Mouse (Mus musculus) lung, adult 2 months (tissue): ENCODE measurements around the gene Plin3. TPM values are rescaled to one million over a fixed set of nuclear protein-coding genes. Genes with fewer than 3 reads are reported as not detected.

ENCODE experiments used
- DNase-seq: peaks from one replicate; pipeline ENCODE4 v3.0.0; 2022
- H3K4me1 ChIP-seq: fragments of 200-500 bp; 2 replicates; pipeline ENCODE4 v1.6.1; 2011; ENCODE audit warnings: low read length; ENCODE audit not compliant: control insufficient read depth, insufficient read depth
- H3K4me3 ChIP-seq: fragments of 200-500 bp; replicated peaks from 2 replicates; pipeline ENCODE3; 2011; ENCODE audit warnings: low read depth, mild to moderate bottlenecking, control low read depth, low read length; ENCODE audit errors: extremely low read depth
- CTCF ChIP-seq: fragments of 200-500 bp; IDR thresholded peaks from 2 replicates; pipeline ENCODE4 v1.5.1; 2011; ENCODE audit warnings: mild to moderate bottlenecking, low read length, control low read depth; ENCODE audit not compliant: insufficient read depth
- POLR2A ChIP-seq: fragments of 200-500 bp; IDR thresholded peaks from 2 replicates; pipeline ENCODE4 v1.6.1; 2011; ENCODE audit warnings: low read depth, mild to moderate bottlenecking, control low read depth, low read length, borderline replicate concordance; ENCODE audit errors: extremely low read depth
- WGBS: fragments of 180-500 bp; shearing (Covaris S2); methylation state at CpG from one replicate; pipeline ENCODE4 v1.1.7; 2018; 5-methylcytosine and 5-hydroxymethylcytosine counted together
- polyA plus RNA-seq: library from polyadenylated mRNA; depleted of rRNA; stranded (reverse); fragments of >200 nt; gene quantifications from 2 replicates; pipeline ENCODE4 v1.2.3, GENCODE M21; 2012; rRNA removed

Plin3 gene
- polyA plus RNA-seq, 1 experiment: 39.6 TPM

DNA sequence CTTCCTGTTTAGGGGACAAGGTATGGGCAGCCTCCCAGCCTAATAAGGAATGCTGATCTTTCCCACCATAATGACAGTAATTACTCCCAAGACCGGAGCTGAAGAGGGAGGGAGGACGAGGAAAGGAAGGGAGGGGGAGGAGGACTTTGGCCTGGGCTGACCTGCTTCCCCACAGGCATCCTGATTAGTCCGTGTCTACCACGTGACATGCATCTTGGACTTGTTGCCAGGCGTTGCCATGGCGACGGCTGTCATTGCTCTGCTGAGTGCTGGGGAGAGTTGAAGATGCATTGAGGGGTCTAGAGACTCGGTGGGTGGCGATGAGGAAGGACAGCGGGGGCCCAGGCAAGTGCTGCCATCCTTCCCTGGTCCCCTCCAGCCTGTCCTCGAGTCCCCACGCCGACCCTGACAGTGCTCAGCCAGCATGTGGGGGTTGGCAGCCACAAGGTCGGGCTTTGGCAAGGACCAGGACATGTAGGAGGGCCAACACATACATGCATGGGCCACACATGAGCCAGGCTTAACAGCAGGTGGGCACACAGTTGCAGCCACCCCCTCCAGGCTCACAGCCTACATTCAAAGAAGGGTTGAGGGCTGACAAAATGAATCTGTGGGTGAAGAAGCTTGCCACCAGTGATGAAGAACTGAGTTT, 58.7 kb downstream of the Plin3 start:
- TF ChIP-seq POLR2A: no peak
- no peak for TF ChIP-seq CTCF
- no peak for DNase-seq
- 7% methylated on average over 14 of the region's 14 CpGs for WGBS
- Histone ChIP-seq H3K4me3 (no peak overlapping the region), H3K4me1 (no peaks in the 10 kb centered on the region)

DNA sequence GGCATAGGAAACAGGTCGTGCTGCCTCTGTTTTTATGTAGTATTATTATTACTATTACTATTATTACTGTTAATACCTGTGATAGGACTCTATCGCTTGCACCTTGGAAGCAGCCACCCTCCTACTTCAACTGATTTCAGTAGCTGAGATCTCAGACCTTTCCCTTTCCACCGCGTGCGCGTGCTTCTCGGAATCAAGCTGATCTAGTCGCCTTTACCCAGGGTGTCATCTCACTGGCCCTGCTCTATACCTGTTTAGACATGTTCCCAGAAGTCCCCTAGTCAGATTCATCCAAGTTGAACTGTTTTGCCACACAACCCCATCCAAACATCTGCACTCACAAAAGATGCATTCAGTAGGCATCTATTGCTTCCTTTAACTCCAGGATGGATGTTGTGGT, 59.3 kb downstream of the Plin3 start:
- WGBS: 48% methylated on average over 8 of the region's 8 CpGs
- H3K4me3 ChIP-seq: no peak overlapping the region
- DNase-seq: no peak
- TF ChIP-seq POLR2A: no peak
- no peak for TF ChIP-seq CTCF
- no peaks in the 10 kb centered on the region for H3K4me1 ChIP-seq

DNA sequence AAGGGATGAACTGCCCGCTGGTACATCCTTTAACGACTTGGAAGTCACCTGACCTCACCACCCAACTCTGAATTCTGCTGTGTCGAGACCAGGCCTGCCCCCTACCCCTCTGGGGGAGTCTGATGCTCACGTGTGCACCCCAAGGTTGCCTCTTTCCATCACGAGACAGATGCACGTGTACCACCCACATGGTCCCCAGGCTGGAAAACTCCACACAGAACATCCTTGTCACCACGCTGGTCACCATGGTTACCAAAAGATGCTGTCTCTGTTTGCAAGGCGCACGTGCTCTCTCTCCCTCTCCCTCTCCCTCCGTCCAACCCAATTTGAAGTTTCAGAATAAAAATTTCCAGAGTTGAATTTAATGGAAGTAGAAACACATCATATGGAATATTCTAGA, 62.7 kb downstream of the Plin3 start:
- 60% methylated on average over 10 of the region's 10 CpGs for WGBS
- TF ChIP-seq POLR2A: no peak
- Histone ChIP-seq H3K4me3 (no peak overlapping the region), H3K4me1 (no peaks in the 10 kb centered on the region)
- DNase-seq: no peak

Other genes starting within 250 kb of the Plin3 start
- 59.3 and 69.3 TPM in 2 replicates for gene Ubxn6, start 217.8 kb downstream of the Plin3 start, polyA plus RNA-seq
- 44.8 and 47.2 TPM in 2 replicates for gene Hdgfl2, start 213.2 kb downstream of the Plin3 start, polyA plus RNA-seq
- 25.2 and 38.9 TPM in 2 replicates for gene Plin4, start 183.1 kb downstream of the Plin3 start, polyA plus RNA-seq
- gene Plin5, start 175.3 kb downstream of the Plin3 start, polyA plus RNA-seq: 5.5 and 8.6 TPM in 2 replicates
- gene Lrg1, start 170.9 kb downstream of the Plin3 start, polyA plus RNA-seq: 174 and 240 TPM in 2 replicates
- 12.5 and 21.2 TPM in 2 replicates for gene Sema6b, start 152.5 kb downstream of the Plin3 start, polyA plus RNA-seq
- 3.5 and 3.6 TPM in 2 replicates for gene Tnfaip8l1, start 130.4 kb downstream of the Plin3 start, polyA plus RNA-seq
- gene Mydgf, start 109.0 kb downstream of the Plin3 start, polyA plus RNA-seq: 42.4 and 48.7 TPM in 2 replicates
- gene Dpp9, start 74.0 kb downstream of the Plin3 start, polyA plus RNA-seq: 65.8 and 71.9 TPM in 2 replicates
- 28.2 and 29.4 TPM in 2 replicates for gene Fem1a, start 36.1 kb downstream of the Plin3 start, polyA plus RNA-seq
- gene Ticam1, start 16.1 kb downstream of the Plin3 start, polyA plus RNA-seq: 17.1 and 18.1 TPM in 2 replicates
- gene Arrdc5, start 7.4 kb upstream of the Plin3 start, polyA plus RNA-seq: not detected in 2 replicates
- gene Uhrf1, start 10.4 kb upstream of the Plin3 start, polyA plus RNA-seq: 2.6 and 3.2 TPM in 2 replicates
- 39.9 and 46.1 TPM in 2 replicates for gene Kdm4b, start 33.2 kb upstream of the Plin3 start, polyA plus RNA-seq
- gene Ptprs, start 183.6 kb upstream of the Plin3 start, polyA plus RNA-seq: 128 and 171 TPM in 2 replicates
- 0.17 and 0.22 TPM in 2 replicates for gene Znrf4, start 219.6 kb upstream of the Plin3 start, polyA plus RNA-seq